Mouse (Mus musculus): ENCODE measurements around the gene Tuba3b.

- no peak for TF ChIP-seq EP300 (IDR thresholded peaks at IDR 0.05; ENCODE audit: low read depth)
- no peak for TF ChIP-seq CTCF (IDR thresholded peaks at IDR 0.05; ENCODE audit: low read depth)
Measured at GRCm38 (mm10) chr6:145578457-145579185, 36.9 kb upstream of the Tuba3b start.
